Mouse (Mus musculus) activated CD4-positive, CD25-positive, alpha-beta regulatory T cell, adult 4 months (primary cell): ENCODE measurements at regions not wholly inside any gene's neighbourhood (a gene's known extent, or its start where the extent isn't known, plus 50 kb on each side); places are given as distances from the start of the nearest gene placed in this dataset.

Source experiments
- ATAC-seq: one replicate; pipeline ENCODE4 v1.8.0; 2017

- ATAC-seq = no peak
Observed at GRCm38 (mm10) chr4:62890588-62891580, 74.5 kb upstream of the Zfp618 start.

GRCm38 (mm10) chr4:62912891-62913290 lies 52.5 kb upstream of the Zfp618 start:
- ATAC-seq = no peak
